ENCODE assay signal across 25 mouse cellular contexts in genomic region chr8:58904465-58904864, GRCm38 (mm10). TPM values are rescaled to one million over a fixed set of nuclear protein-coding genes. Genes with fewer than 3 reads are reported as not detected.
DNase-seq lines count a peak whose midpoint lies in the region; ATAC-seq and TF ChIP-seq lines count a peak whose summit lies in the region.
"Had no signal": no experiment of that assay in that cellular context is flagged by ENCODE, and none has a peak within 500 bp of the region (broad histone marks: within the 10 kb centered on the region; RNA-seq: fewer than 3 reads in every experiment).

No protein-coding gene starts in this region.

- DNase-seq in midbrain, embryonic 11.5 days (ENCODE audit: low spot score, missing footprints), result peak; percentile 88
- DNase-seq in midbrain, postnatal 0 days (ENCODE audit: low spot score), result no peak
- DNase-seq in midbrain, embryonic 14.5 days, result peak; percentile 11
- DNase-seq: adrenal gland, adult 2 months; adrenal gland, adult 8-10 months; adrenal gland, postnatal 10 days; adrenal gland, postnatal 14 days; adrenal gland, postnatal 25 days; adrenal gland, postnatal 36 days; B cell, adult 2 months; cerebellum, adult 11 months; cerebellum, adult 11-12 months; cerebellum, adult 18-20 months had no signal

- no peak overlapping the region for H3K4me3 ChIP-seq in midbrain, embryonic 11.5 days (ENCODE audit: low read depth, low read length)
- no peak overlapping the region for H3K4me3 ChIP-seq in midbrain, postnatal 0 days (ENCODE audit: low read depth, low read length)
- no peak overlapping the region for H3K4me3 ChIP-seq in midbrain, embryonic 13.5 days (replicated peaks)
- H3K4me3 ChIP-seq in midbrain, embryonic 15.5 days, result no peak overlapping the region
- H3K4me3 ChIP-seq in midbrain, embryonic 14.5 days (replicated peaks; ENCODE audit: low read depth, low read length), result no peak overlapping the region
- no peak overlapping the region for H3K4me3 ChIP-seq in midbrain, embryonic 16.5 days (ENCODE audit: low read depth, low read length)

- 9% methylated on average over 2 of the region's 2 CpGs for WGBS in midbrain, embryonic 11.5 days
- WGBS in midbrain, postnatal 0 days, result 7% methylated on average over 2 of the region's 2 CpGs
- 6% methylated on average over 2 of the region's 2 CpGs for WGBS in midbrain, embryonic 13.5 days
- 7% methylated on average over 2 of the region's 2 CpGs for WGBS in midbrain, embryonic 15.5 days
- WGBS in midbrain, embryonic 14.5 days, result 5% methylated on average over 2 of the region's 2 CpGs
- 4% methylated on average over 2 of the region's 2 CpGs for WGBS in midbrain, embryonic 16.5 days

- H3K4me2 ChIP-seq in midbrain, embryonic 11.5 days, result no peak overlapping the region
- H3K4me2 ChIP-seq in midbrain, postnatal 0 days (ENCODE audit: low read depth, low read length, poor library complexity, severe bottlenecking), result no peak overlapping the region
- no peak overlapping the region for H3K4me2 ChIP-seq in midbrain, embryonic 13.5 days (replicated peaks)
- no peak overlapping the region for H3K4me2 ChIP-seq in midbrain, embryonic 15.5 days
- no peak overlapping the region for H3K4me2 ChIP-seq in midbrain, embryonic 14.5 days (ENCODE audit: low read length)
- no peak overlapping the region for H3K4me2 ChIP-seq in midbrain, embryonic 16.5 days (ENCODE audit: low read length)

- H3K4me1 ChIP-seq in midbrain, embryonic 11.5 days (ENCODE audit: control insufficient read depth, insufficient read depth, low read length), result no peaks in the 10 kb centered on the region
- H3K4me1 ChIP-seq in midbrain, postnatal 0 days (ENCODE audit: insufficient read depth, low read length), result no peaks in the 10 kb centered on the region
- H3K4me1 ChIP-seq in midbrain, embryonic 13.5 days (replicated peaks), result 0 out of 2 replicates have a peak, but pooled peaks cover 4% of the 10 kb centered on the region
- H3K4me1 ChIP-seq in midbrain, embryonic 15.5 days, result no peaks in the 10 kb centered on the region
- no peaks in the 10 kb centered on the region for H3K4me1 ChIP-seq in midbrain, embryonic 14.5 days (ENCODE audit: control insufficient read depth, insufficient read depth, low read length)
- no peaks in the 10 kb centered on the region for H3K4me1 ChIP-seq in midbrain, embryonic 16.5 days (ENCODE audit: control insufficient read depth, insufficient read depth, low read length)

- no peak overlapping the region for H3K27ac ChIP-seq in midbrain, embryonic 11.5 days (ENCODE audit: low read depth, low read length)
- no peak overlapping the region for H3K27ac ChIP-seq in midbrain, postnatal 0 days (ENCODE audit: low read depth, low read length)
- no peak overlapping the region for H3K27ac ChIP-seq in midbrain, embryonic 13.5 days
- H3K27ac ChIP-seq in midbrain, embryonic 15.5 days, result no peak overlapping the region
- H3K27ac ChIP-seq in midbrain, embryonic 14.5 days (replicated peaks; ENCODE audit: low read depth, low read length), result no peak overlapping the region
- no peak overlapping the region for H3K27ac ChIP-seq in midbrain, embryonic 16.5 days (ENCODE audit: low read length)

- peak; percentile 62 for ATAC-seq in midbrain, embryonic 11.5 days (ENCODE audit: low FRiP score)
- ATAC-seq in midbrain, postnatal 0 days (ENCODE audit: low FRiP score), result no peak
- 0 out of 2 replicates have a peak, but pooled peaks have one; percentile 17 for ATAC-seq in midbrain, embryonic 13.5 days
- ATAC-seq in midbrain, embryonic 15.5 days (replicated peaks), result no peak
- ATAC-seq in midbrain, embryonic 14.5 days (ENCODE audit: low FRiP score, low TSS enrichment), result no peak
- ATAC-seq in midbrain, embryonic 16.5 days, result no peak
- ATAC-seq: activated CD4-positive, CD25-positive, alpha-beta regulatory T cell, adult 4 months; CD4-positive, CD25-positive, alpha-beta regulatory T cell, adult 4 months; Patski had no signal

- no peaks in the 10 kb centered on the region for H3K36me3 ChIP-seq in midbrain, embryonic 11.5 days (ENCODE audit: control insufficient read depth, insufficient read depth, low read length)
- no peaks in the 10 kb centered on the region for H3K36me3 ChIP-seq in midbrain, postnatal 0 days (ENCODE audit: insufficient read depth, low read length)
- H3K36me3 ChIP-seq in midbrain, embryonic 13.5 days, result no peaks in the 10 kb centered on the region
- no peaks in the 10 kb centered on the region for H3K36me3 ChIP-seq in midbrain, embryonic 15.5 days (replicated peaks)
- no peaks in the 10 kb centered on the region for H3K36me3 ChIP-seq in midbrain, embryonic 14.5 days (ENCODE audit: control insufficient read depth, insufficient read depth, low read length)
- no peaks in the 10 kb centered on the region for H3K36me3 ChIP-seq in midbrain, embryonic 16.5 days (ENCODE audit: control insufficient read depth, insufficient read depth, low read length)
- H3K36me3 ChIP-seq: G1E had no signal

- H3K9me3 ChIP-seq in midbrain, embryonic 11.5 days (ENCODE audit: control insufficient read depth, low read length), result no peaks in the 10 kb centered on the region
- H3K9me3 ChIP-seq in midbrain, postnatal 0 days (ENCODE audit: low read length), result no peaks in the 10 kb centered on the region
- H3K9me3 ChIP-seq in midbrain, embryonic 13.5 days, result no peaks in the 10 kb centered on the region
- no peaks in the 10 kb centered on the region for H3K9me3 ChIP-seq in midbrain, embryonic 15.5 days
- H3K9me3 ChIP-seq in midbrain, embryonic 14.5 days (ENCODE audit: control insufficient read depth, low read length), result no peaks in the 10 kb centered on the region
- H3K9me3 ChIP-seq in midbrain, embryonic 16.5 days (replicated peaks; ENCODE audit: control insufficient read depth, low read length, poor library complexity, severe bottlenecking), result no peaks in the 10 kb centered on the region
- H3K9me3 ChIP-seq: G1E had no signal

- H3K9ac ChIP-seq in midbrain, embryonic 11.5 days (ENCODE audit: low read length), result no peak overlapping the region
- no peak overlapping the region for H3K9ac ChIP-seq in midbrain, postnatal 0 days (replicated peaks; ENCODE audit: low read length, poor library complexity, severe bottlenecking)
- no peak overlapping the region for H3K9ac ChIP-seq in midbrain, embryonic 13.5 days (replicated peaks)
- no peak overlapping the region for H3K9ac ChIP-seq in midbrain, embryonic 15.5 days
- no peak overlapping the region for H3K9ac ChIP-seq in midbrain, embryonic 14.5 days (replicated peaks; ENCODE audit: low read length)
- no peak overlapping the region for H3K9ac ChIP-seq in midbrain, embryonic 16.5 days (ENCODE audit: low read depth, low read length)

- no peaks in the 10 kb centered on the region for H3K27me3 ChIP-seq in midbrain, embryonic 11.5 days (ENCODE audit: control insufficient read depth, insufficient read depth, low read length)
- H3K27me3 ChIP-seq in midbrain, postnatal 0 days (ENCODE audit: insufficient read depth, low read length), result no peaks in the 10 kb centered on the region
- no peaks in the 10 kb centered on the region for H3K27me3 ChIP-seq in midbrain, embryonic 13.5 days
- H3K27me3 ChIP-seq in midbrain, embryonic 15.5 days (replicated peaks), result no peaks in the 10 kb centered on the region
- H3K27me3 ChIP-seq in midbrain, embryonic 14.5 days (ENCODE audit: control insufficient read depth, insufficient read depth, low read length), result no peaks in the 10 kb centered on the region
- H3K27me3 ChIP-seq in midbrain, embryonic 16.5 days (ENCODE audit: control insufficient read depth, insufficient read depth, low read depth, low read length), result no peaks in the 10 kb centered on the region
- H3K27me3 ChIP-seq: CH12.LX had no signal

- no peak for TF ChIP-seq CTCF in midbrain, postnatal 0 days (IDR thresholded peaks at IDR 0.05)

RNA-seq across cellular contexts. Expression of gene BC030500, which starts 7.1 kb away (rescaled TPM):
- 0.97 and 1.7 TPM in 2 replicates for polyA plus RNA-seq in midbrain, embryonic 11.5 days (2014; fragmentation: Nextera tagmentation; extraction: Ambion mirVana)
- total RNA-seq in midbrain, postnatal 0 days (2014; rRNA removed), result 15.5 and 17.3 TPM in 2 replicates
- 14.6 and 16.9 TPM in 2 replicates for polyA plus RNA-seq in midbrain, postnatal 0 days (2015; fragmentation: Nextera tagmentation; extraction: Ambion mirVana)
- polyA plus RNA-seq in midbrain, embryonic 13.5 days (2015; fragmentation: Nextera tagmentation; extraction: Ambion mirVana), result 9.0 and 11.4 TPM in 2 replicates
- 14.9 and 20.8 TPM in 2 replicates for polyA plus RNA-seq in midbrain, embryonic 15.5 days (2015; fragmentation: Nextera tagmentation; extraction: Ambion mirVana)
- 8.9 and 15.7 TPM in 2 replicates for polyA plus RNA-seq in midbrain, embryonic 14.5 days (2014; fragmentation: Nextera tagmentation; extraction: Ambion mirVana)
- 20.7 and 20.8 TPM in 2 replicates for polyA plus RNA-seq in midbrain, embryonic 16.5 days (2015; fragmentation: Nextera tagmentation; extraction: Ambion mirVana)
- total RNA-seq: adrenal gland, adult 18-20 months; adrenal gland, adult 8-10 months; adrenal gland, postnatal 10 days; adrenal gland, postnatal 14 days; adrenal gland, postnatal 25 days; adrenal gland, postnatal 36 days; CH12.LX; ES-E14; G1E; MEL had no signal
- polyA plus RNA-seq: activated CD4-positive, CD25-positive, alpha-beta regulatory T cell, adult 4 months; CD4-positive, CD25-positive, alpha-beta regulatory T cell, adult 4 months; G1E; Patski had no signal

RNA-seq across cellular contexts. Expression of gene Galntl6, which starts 8.0 kb away (rescaled TPM):
- polyA plus RNA-seq in midbrain, embryonic 11.5 days (2014; fragmentation: Nextera tagmentation; extraction: Ambion mirVana), result 0.33 and 0.75 TPM in 2 replicates
- 24.3 and 37.7 TPM in 2 replicates for total RNA-seq in midbrain, postnatal 0 days (2014; rRNA removed)
- polyA plus RNA-seq in midbrain, postnatal 0 days (2015; fragmentation: Nextera tagmentation; extraction: Ambion mirVana), result 17.5 and 17.9 TPM in 2 replicates
- 6.8 and 8.7 TPM in 2 replicates for polyA plus RNA-seq in midbrain, embryonic 13.5 days (2015; fragmentation: Nextera tagmentation; extraction: Ambion mirVana)
- 13.1 and 17.1 TPM in 2 replicates for polyA plus RNA-seq in midbrain, embryonic 15.5 days (2015; fragmentation: Nextera tagmentation; extraction: Ambion mirVana)
- 9.1 and 11.0 TPM in 2 replicates for polyA plus RNA-seq in midbrain, embryonic 14.5 days (2014; fragmentation: Nextera tagmentation; extraction: Ambion mirVana)
- polyA plus RNA-seq in midbrain, embryonic 16.5 days (2015; fragmentation: Nextera tagmentation; extraction: Ambion mirVana), result 18.4 and 20.6 TPM in 2 replicates
- total RNA-seq: adrenal gland, postnatal 25 days; CH12.LX; MEL had no signal
- polyA plus RNA-seq: C2C12; CD4-positive, CD25-positive, alpha-beta regulatory T cell, adult 4 months; G1E; Patski had no signal

Comparison
In these comparisons a context has a peak if more than half of its experiments do, and no peak if none do; other contexts are left out.
1. ATAC-seq: peak in midbrain, embryonic 11.5 days (single experiment) and midbrain, embryonic 13.5 days (single experiment); none in midbrain, postnatal 0 days (single experiment), midbrain, embryonic 15.5 days (single experiment), midbrain, embryonic 14.5 days (single experiment) and midbrain, embryonic 16.5 days (single experiment).